Mouse (Mus musculus) lung, postnatal 0 days (tissue): Measurements from ENCODE around the gene Oxa1l.

Experiments
- CTCF ChIP-seq: IDR thresholded peaks from 2 replicates; pipeline ENCODE4 v1.5.1; 2016; ENCODE audit warnings: antibody characterized with exemption, mild to moderate bottlenecking
- EP300 ChIP-seq: IDR thresholded peaks from 2 replicates; pipeline ENCODE4 v1.6.1; 2016; ENCODE audit warnings: antibody characterized with exemption, mild to moderate bottlenecking, control low read depth

DNA sequence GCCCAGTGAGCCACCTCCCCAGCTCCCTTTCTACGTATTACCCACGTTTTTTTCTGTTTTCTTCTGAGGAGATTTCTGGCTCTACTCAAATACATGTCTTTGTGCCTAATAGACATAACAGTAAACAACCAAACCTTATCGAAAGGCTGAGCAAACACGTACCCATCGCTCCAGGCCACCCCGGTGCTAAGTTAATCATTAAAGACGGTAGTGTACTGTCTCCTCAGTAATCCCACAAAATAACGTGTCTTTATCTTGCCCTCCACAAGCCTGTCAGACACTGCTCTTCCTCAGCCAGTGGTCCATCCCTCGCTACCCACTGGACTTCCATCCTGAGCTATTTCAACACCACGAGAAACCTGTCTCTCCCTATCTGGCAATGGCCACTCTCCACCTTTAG is 21.2 kb downstream of the Oxa1l start:
- TF ChIP-seq CTCF (no peak), EP300 (no peak)
